Mouse (Mus musculus) MEL (cell line): ENCODE results near the gene Usp5. TPM values are rescaled to one million over a fixed set of nuclear protein-coding genes. Genes with fewer than 3 reads are reported as not detected.

ENCODE experiments used
- DNase-seq: peaks from one replicate; pipeline ENCODE4 v3.0.0; 2011; ENCODE audit warnings: low read depth, low spot score
- H3K27ac ChIP-seq: 2 replicates; pipeline ENCODE4 v1.5.1; 2012; ENCODE audit warnings: low read depth, mild to moderate bottlenecking, control low read depth, low read length, moderate library complexity; ENCODE audit not compliant: control insufficient read depth
- H3K27me3 ChIP-seq, 2 experiments: fragments of 150-350 bp in 1 of 2; sonication (generic) in 1 of 2; 2 replicates each; pipeline ENCODE4 v1.6.1; 2012; ENCODE audit warnings: low read length in 2 of 2, mild to moderate bottlenecking in 2 of 2, improper control_type of control experiment in 1 of 2, moderate library complexity in 1 of 2; ENCODE audit not compliant: insufficient read depth in 2 of 2, control insufficient read depth in 1 of 2
- H3K36me3 ChIP-seq, 2 experiments: 2 replicates each; pipeline ENCODE4 v1.6.1; 2012 to 2014; ENCODE audit warnings: low read length in 2 of 2, improper control_type of control experiment in 1 of 2, inconsistent platforms in 1 of 2, mild to moderate bottlenecking in 1 of 2; ENCODE audit not compliant: insufficient read depth in 2 of 2, control insufficient read depth in 1 of 2
- H3K4me1 ChIP-seq, 2 experiments: fragments of 150-350 bp in 1 of 2; sonication (generic) in 1 of 2; 2 replicates each; pipeline ENCODE4 v1.6.1; 2012; ENCODE audit warnings: low read length in 2 of 2, improper control_type of control experiment in 1 of 2, mild to moderate bottlenecking in 1 of 2; ENCODE audit not compliant: insufficient read depth in 2 of 2, control insufficient read depth in 1 of 2
- H3K4me3 ChIP-seq, 2 experiments: fragments of 150-350 bp in 1 of 2; sonication (generic) in 1 of 2; 2 replicates each; pipeline ENCODE4 v1.5.1; 2012; ENCODE audit warnings: low read depth in 2 of 2, low read length in 2 of 2, mild to moderate bottlenecking in 2 of 2, moderate library complexity in 2 of 2, control low read depth in 1 of 2, improper control_type of control experiment in 1 of 2; ENCODE audit not compliant: control insufficient read depth in 1 of 2, insufficient read depth in 1 of 2
- H3K79me2 ChIP-seq: 2 replicates; pipeline ENCODE4 v1.6.1; 2012; ENCODE audit warnings: mild to moderate bottlenecking, low read length, moderate library complexity; ENCODE audit not compliant: control insufficient read depth, poor library complexity, insufficient read depth
- H3K9ac ChIP-seq: 2 replicates; pipeline ENCODE4 v1.6.1; 2012; ENCODE audit warnings: low read depth, mild to moderate bottlenecking, control low read depth, low read length, moderate library complexity; ENCODE audit not compliant: control insufficient read depth, poor library complexity, severe bottlenecking
- H3K9me3 ChIP-seq: fragments of 150-350 bp; sonication (generic); replicated peaks from 2 replicates; pipeline ENCODE4 v1.6.1; 2012; ENCODE audit warnings: mild to moderate bottlenecking, low read length, improper control_type of control experiment, moderate library complexity; ENCODE audit not compliant: insufficient read depth
- CHD1 ChIP-seq: IDR thresholded peaks from 2 replicates; pipeline ENCODE4 v1.6.1; 2012; ENCODE audit warnings: low read depth, mild to moderate bottlenecking, inconsistent platforms, low read length, improper control_type of control experiment
- CHD2 ChIP-seq: IDR thresholded peaks from 2 replicates; pipeline ENCODE4 v1.6.1; 2011; ENCODE audit warnings: low read length, improper control_type of control experiment
- E2F4 ChIP-seq: IDR thresholded peaks from 2 replicates; pipeline ENCODE4 v1.6.1; 2011; ENCODE audit warnings: low read depth, low read length, improper control_type of control experiment, borderline replicate concordance
- EP300 ChIP-seq, 2 experiments: IDR thresholded peaks; 2 replicates each; pipeline ENCODE4 v1.6.1; 2011; ENCODE audit warnings: improper control_type of control experiment in 2 of 2, low read length in 2 of 2, low read depth in 1 of 2, mild to moderate bottlenecking in 1 of 2
- GABPA ChIP-seq: IDR thresholded peaks from 2 replicates; pipeline ENCODE4 v1.6.1; 2012; ENCODE audit warnings: low read depth, mild to moderate bottlenecking, inconsistent platforms, low read length, improper control_type of control experiment, moderate library complexity
- JUND ChIP-seq: IDR thresholded peaks from 2 replicates; pipeline ENCODE4 v1.6.1; 2011; ENCODE audit warnings: low read depth, mild to moderate bottlenecking, improper control_type of control experiment, low read length
- KAT2A ChIP-seq: conservative IDR thresholded peaks from 2 replicates; pipeline ENCODE4 v1.6.1; 2012; ENCODE audit warnings: low read depth, low read length, improper control_type of control experiment, inconsistent platforms
- MAFK ChIP-seq: IDR thresholded peaks from 2 replicates; pipeline ENCODE4 v1.6.1; 2011; ENCODE audit warnings: low read depth, mild to moderate bottlenecking, low read length, improper control_type of control experiment, borderline replicate concordance
- MEF2A ChIP-seq: IDR thresholded peaks from 2 replicates; pipeline ENCODE4 v1.6.1; 2014; ENCODE audit warnings: low read depth, mild to moderate bottlenecking, inconsistent platforms, low read length, improper control_type of control experiment; ENCODE audit not compliant: poor library complexity, insufficient replicate concordance, severe bottlenecking; ENCODE audit errors: extremely low read depth
- MXI1 ChIP-seq: IDR thresholded peaks from 2 replicates; pipeline ENCODE4 v1.6.1; 2011; ENCODE audit warnings: mild to moderate bottlenecking, low read depth, low read length, improper control_type of control experiment
- NRF1 ChIP-seq: IDR thresholded peaks from 2 replicates; pipeline ENCODE4 v1.6.1; 2014; ENCODE audit warnings: low read depth, mild to moderate bottlenecking, inconsistent platforms, low read length, improper control_type of control experiment, moderate library complexity; ENCODE audit not compliant: poor library complexity, insufficient read depth, severe bottlenecking
- POLR2A ChIP-seq, 2 experiments: IDR thresholded peaks; 2 replicates each; pipeline ENCODE4 v1.6.1; 2011 to 2012; ENCODE audit warnings: low read length in 2 of 2, mild to moderate bottlenecking in 2 of 2, control low read depth in 1 of 2, improper control_type of control experiment in 1 of 2, low read depth in 1 of 2, moderate library complexity in 1 of 2; ENCODE audit not compliant: control insufficient read depth in 1 of 2, insufficient read depth in 1 of 2, poor library complexity in 1 of 2
- POLR2AphosphoS2 ChIP-seq: IDR thresholded peaks from 2 replicates; pipeline ENCODE4 v1.6.1; 2011; ENCODE audit warnings: low read length, improper control_type of control experiment
- RAD21 ChIP-seq: IDR thresholded peaks from 2 replicates; pipeline ENCODE4 v1.6.1; 2011; ENCODE audit warnings: mild to moderate bottlenecking, low read depth, low read length, improper control_type of control experiment
- SIN3A ChIP-seq: IDR thresholded peaks from 2 replicates; pipeline ENCODE4 v1.6.1; 2012; ENCODE audit warnings: low read length, improper control_type of control experiment, inconsistent platforms
- TAL1 ChIP-seq: IDR thresholded peaks from 2 replicates; pipeline ENCODE4 v1.6.1; 2012; ENCODE audit warnings: mild to moderate bottlenecking, inconsistent platforms, low read length, moderate library complexity, mixed read lengths
- UBTF ChIP-seq: IDR thresholded peaks from 2 replicates; pipeline ENCODE4 v1.6.1; 2012; ENCODE audit warnings: low read depth, mild to moderate bottlenecking, inconsistent platforms, low read length, improper control_type of control experiment, moderate library complexity, borderline replicate concordance; ENCODE audit not compliant: insufficient read depth
- ZC3H11A ChIP-seq: IDR thresholded peaks from 2 replicates; pipeline ENCODE4 v1.6.1; 2012; ENCODE audit warnings: low read depth, mild to moderate bottlenecking, inconsistent platforms, low read length, improper control_type of control experiment
- ZKSCAN1 ChIP-seq: IDR thresholded peaks from 2 replicates; pipeline ENCODE4 v1.6.1; 2012; ENCODE audit warnings: low read depth, mild to moderate bottlenecking, inconsistent platforms, low read length, improper control_type of control experiment, moderate library complexity
- ZNF384 ChIP-seq: IDR thresholded peaks from 2 replicates; pipeline ENCODE4 v1.6.1; 2012; ENCODE audit warnings: low read depth, mild to moderate bottlenecking, inconsistent platforms, low read length, improper control_type of control experiment
- polyA plus RNA-seq, 2 experiments: library from polyadenylated mRNA; stranded (reverse) in 1 of 2; unstranded in 1 of 2; fragments of >175 nt in 1 of 2; fragments of >200 nt in 1 of 2; gene quantifications; 2 replicates each; pipeline versions ENCODE4 v1.2.1 to v1.2.4; 2012; ENCODE audit warnings: low replicate concordance in 2 of 2, low read depth in 1 of 2; ENCODE audit not compliant: insufficient read length in 2 of 2, insufficient read depth in 1 of 2, missing spikeins in 1 of 2
- total RNA-seq: library from RNA; depleted of rRNA; stranded (reverse); fragments of 300-350 nt; gene quantifications from 2 replicates; pipeline ENCODE4 v1.2.3, GENCODE M21; 2012

The Usp5 gene
- total and polyA plus RNA-seq, 3 experiments, result 102 to 129 TPM; not detected in 1

DNA sequence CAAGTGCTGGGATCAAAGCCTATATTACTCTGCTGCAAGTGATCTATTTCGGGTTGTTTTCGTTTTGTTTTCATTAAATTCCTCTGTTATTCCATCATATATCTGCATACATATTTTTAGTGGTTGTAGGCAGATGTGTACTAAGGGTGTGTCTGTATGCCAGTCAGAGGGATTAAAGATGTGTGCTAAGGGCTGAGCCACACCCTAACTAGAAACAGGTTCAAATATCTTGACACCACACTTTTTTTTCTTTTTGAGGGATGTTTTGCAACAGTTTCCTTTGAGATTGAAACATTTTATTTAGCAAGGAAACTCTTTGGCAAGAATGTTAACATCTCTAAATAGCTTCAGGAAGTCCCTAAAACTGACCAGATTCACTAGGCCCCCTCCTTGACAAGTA lies 33.1 kb downstream of the Usp5 start:
- no peak for TF ChIP-seq KAT2A
- TF ChIP-seq, all 39 proteins: peak for 0
- Histone ChIP-seq H3K27ac (no peak overlapping the region), H3K9me3 (no peaks in the 10 kb centered on the region), H3K27me3 (peaks cover 1 to 2% of the 10 kb centered on the region in 2 experiments; a peak in 3 of 4 replicates), H3K9ac (no peak overlapping the region), H3K4me3 (no peak overlapping the region), H3K79me2 (no peaks in the 10 kb centered on the region), H3K4me1 (no peaks in the 10 kb centered on the region), H3K36me3 (no peaks in the 10 kb centered on the region)
- DNase-seq, result no peak

- no peak for TF ChIP-seq MXI1
- no peak for TF ChIP-seq ZKSCAN1
- no peak for TF ChIP-seq POLR2A (IDR thresholded peaks at IDR 0.05; ENCODE audit: control insufficient read depth in 1 of 2, insufficient read depth in 1 of 2, low read depth in 1 of 2, low read length in 2 of 2, poor library complexity in 1 of 2)
- Histone ChIP-seq H3K4me1 (no peaks in the 10 kb centered on the region), H3K4me3 (no peak overlapping the region), H3K27ac (no peak overlapping the region), H3K79me2 (no peaks in the 10 kb centered on the region), H3K9me3 (no peaks in the 10 kb centered on the region), H3K9ac (no peak overlapping the region), H3K36me3 (no peaks in the 10 kb centered on the region), H3K27me3 (peaks cover 1 to 2% of the 10 kb centered on the region in 2 experiments; a peak in 3 of 4 replicates)
- DNase-seq, result no peak
Measured at GRCm38 (mm10) chr6:124795781-124796180, 33.5 kb downstream of the Usp5 start.

DNA sequence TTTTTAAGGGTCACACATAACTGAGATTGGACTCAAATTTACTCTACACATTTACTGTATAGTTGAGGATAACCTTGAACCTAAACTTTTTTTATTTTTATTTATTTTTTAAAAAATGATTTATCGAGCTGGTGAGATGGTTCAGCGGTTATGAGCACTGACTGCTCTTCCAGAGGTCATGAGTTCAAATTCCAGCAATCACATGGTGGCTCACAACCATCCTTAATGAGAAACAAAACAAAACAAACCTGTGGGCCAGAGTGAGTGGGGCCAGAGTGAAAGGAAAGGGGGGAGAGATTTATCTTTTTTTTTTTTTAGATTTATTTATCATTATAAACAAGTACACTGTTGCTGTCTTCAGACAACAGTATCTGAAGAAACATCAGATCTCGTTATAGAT lies 37.4 kb downstream of the Usp5 start:
- no peak for TF ChIP-seq EP300 (IDR thresholded peaks at IDR 0.05; ENCODE audit: low read depth in 1 of 2, low read length in 2 of 2)
- no peak for TF ChIP-seq JUND
- no peak for TF ChIP-seq ZNF384
- TF ChIP-seq POLR2AphosphoS2, result no peak
- TF ChIP-seq E2F4, result no peak
- TF ChIP-seq MAFK, result no peak
- no peak for TF ChIP-seq TAL1
- no peak for TF ChIP-seq SIN3A
- TF ChIP-seq NRF1, result no peak
- TF ChIP-seq CHD2, result no peak
- TF ChIP-seq RAD21, result no peak
- TF ChIP-seq ZKSCAN1, result no peak
- TF ChIP-seq ZC3H11A, result no peak
- TF ChIP-seq MEF2A, result no peak
- no peak for TF ChIP-seq UBTF
- no peak for TF ChIP-seq GABPA
- TF ChIP-seq CHD1, result no peak
- no peaks in the 10 kb centered on the region for H3K9me3 ChIP-seq
- no peak overlapping the region for H3K9ac ChIP-seq

More for the DNA sequence above, 37.4 kb downstream of the Usp5 start:
- DNase-seq, result no peak
- Histone ChIP-seq H3K79me2 (no peaks in the 10 kb centered on the region; the same call in 1 of the 2 replicates), H3K4me3 (no peak overlapping the region), H3K27ac (no peak overlapping the region), H3K36me3 (peaks cover 0 to 9% of the 10 kb centered on the region in 2 experiments; a peak in 2 of 4 replicates), H3K4me1 (peaks cover 5 to 9% of the 10 kb centered on the region in 2 experiments), H3K27me3 (peaks cover 1 to 2% of the 10 kb centered on the region in 2 experiments; a peak in 3 of 4 replicates)
